Mouse (Mus musculus): ENCODE measurements around the gene Mbd5. TPM values are rescaled to one million over a fixed set of nuclear protein-coding genes. Genes with fewer than 3 reads are reported as not detected.

The Mbd5 gene
- total RNA-seq, 2 experiments from 2014 or later: 130 to 132 TPM

GRCm38 (mm10) chr2:49040481-49040880 is 91.2 kb downstream of the Mbd5 start:
- no peak for DNase-seq (ENCODE audit: extremely low spot score in 1 of 2, low spot score in 2 of 2)
- Histone ChIP-seq H3K27ac (no peak overlapping the region), H3K4me3 (no peak overlapping the region)
- intact Hi-C loops (cut with DNase I): no loop called here
- TF ChIP-seq CTCF (IDR thresholded peaks at IDR 0.05): no peak

GRCm38 (mm10) chr2:49050030-49050429 is 100.7 kb downstream of the Mbd5 start:
- H3K4me3 ChIP-seq: no peak overlapping the region
- intact Hi-C loops (cut with DNase I): no loop called here
- no peak for TF ChIP-seq CTCF (IDR thresholded peaks at IDR 0.05)
- DNase-seq (ENCODE audit: extremely low spot score in 1 of 2, low spot score in 2 of 2): no peak
- no peak overlapping the region for H3K27ac ChIP-seq

GRCm38 (mm10) chr2:49067886-49068285 is 118.6 kb downstream of the Mbd5 start:
- TF ChIP-seq CTCF (IDR thresholded peaks at IDR 0.05): no peak
- intact Hi-C loops (cut with DNase I): no loop called here

GRCm38 (mm10) chr2:49084966-49085365 is 135.7 kb downstream of the Mbd5 start:
- Histone ChIP-seq H3K4me3 (no peak overlapping the region), H3K27ac (no peak overlapping the region)
- intact Hi-C loops (cut with DNase I): no loop called here
- no peak for DNase-seq (ENCODE audit: extremely low spot score in 1 of 2, low spot score in 2 of 2)
- TF ChIP-seq CTCF (IDR thresholded peaks at IDR 0.05): no peak

More at GRCm38 (mm10) chr2:49067886-49068285, 118.6 kb downstream of the Mbd5 start:
- H3K4me3 ChIP-seq: no peak overlapping the region
- no peak overlapping the region for H3K27ac ChIP-seq
- DNase-seq (ENCODE audit: extremely low spot score in 1 of 2, low spot score in 2 of 2): no peak

GRCm38 (mm10) chr2:49090771-49091170 is 141.5 kb downstream of the Mbd5 start:
- intact Hi-C loops (cut with DNase I): no loop called here
- Histone ChIP-seq H3K4me3 (no peak overlapping the region), H3K27ac (no peak overlapping the region)
- DNase-seq (ENCODE audit: extremely low spot score in 1 of 2, low spot score in 2 of 2): no peak
- no peak for TF ChIP-seq CTCF (IDR thresholded peaks at IDR 0.05)

- Histone ChIP-seq H3K4me3 (no peak overlapping the region), H3K27ac (no peak overlapping the region)
- no peak for DNase-seq (ENCODE audit: extremely low spot score in 1 of 2, low spot score in 2 of 2)
- TF ChIP-seq CTCF (IDR thresholded peaks at IDR 0.05): no peak
- intact Hi-C loops (cut with DNase I): no loop called here
These were observed 147.5 kb downstream of the Mbd5 start for GRCm38 (mm10) chr2:49096765-49097164.

GRCm38 (mm10) chr2:49108906-49109305 is 159.6 kb downstream of the Mbd5 start:
- DNase-seq (ENCODE audit: extremely low spot score in 1 of 2, low spot score in 2 of 2): no peak
- intact Hi-C loops (cut with DNase I): no loop called here
- Histone ChIP-seq H3K4me3 (no peak overlapping the region), H3K27ac (no peak overlapping the region)
- TF ChIP-seq CTCF (IDR thresholded peaks at IDR 0.05): no peak

GRCm38 (mm10) chr2:49119875-49120274 is 170.6 kb downstream of the Mbd5 start:
- no peak overlapping the region for H3K4me3 ChIP-seq
- DNase-seq (ENCODE audit: extremely low spot score in 1 of 2, low spot score in 2 of 2): no peak
- intact Hi-C loops (cut with DNase I): no loop called here
- H3K27ac ChIP-seq: no peak overlapping the region
- no peak for TF ChIP-seq CTCF (IDR thresholded peaks at IDR 0.05)

DNA sequence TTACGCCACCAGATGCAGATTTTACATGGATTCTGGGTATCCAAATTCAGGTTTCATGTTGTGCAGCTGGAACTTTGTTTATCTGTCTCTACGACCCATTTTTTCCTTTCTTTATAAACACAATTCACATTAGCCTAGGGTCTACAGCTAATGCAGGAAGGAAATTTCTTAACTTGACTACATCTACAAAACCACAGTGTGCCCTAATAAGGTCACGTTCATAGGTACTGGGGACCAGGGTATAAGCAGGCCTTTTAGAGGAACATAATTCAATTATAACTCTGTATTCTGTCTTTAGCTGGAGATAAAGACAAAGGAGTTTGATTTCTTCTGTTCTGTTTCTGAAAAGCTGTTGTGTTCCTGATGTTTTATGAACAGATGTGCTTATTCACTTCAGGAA is 172.3 kb downstream of the Mbd5 start:
- TF ChIP-seq CTCF (IDR thresholded peaks at IDR 0.05): no peak
- intact Hi-C loops (cut with DNase I): no loop called here
- no peak overlapping the region for H3K27ac ChIP-seq
- H3K4me3 ChIP-seq: no peak overlapping the region
- DNase-seq (ENCODE audit: extremely low spot score in 1 of 2, low spot score in 2 of 2): no peak

DNA sequence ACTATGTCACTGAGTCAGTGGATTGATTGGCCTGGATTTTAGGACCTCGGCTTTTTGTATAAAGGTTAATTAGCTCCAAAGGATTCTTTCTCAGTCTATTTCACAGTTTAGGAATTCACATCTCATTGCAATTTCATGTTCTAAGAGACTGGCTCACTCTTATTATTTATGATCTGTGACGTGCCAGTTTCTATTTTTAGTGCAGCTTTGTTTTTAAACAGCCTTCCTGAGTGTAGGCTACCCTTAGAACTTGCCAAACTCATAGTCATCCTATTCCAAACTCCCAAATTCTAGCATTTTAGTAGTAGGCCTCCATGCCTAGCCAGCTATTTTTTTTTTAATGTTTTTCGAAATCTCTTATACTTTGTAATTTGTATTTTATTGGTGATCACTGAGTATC is 192.9 kb downstream of the Mbd5 start:
- intact Hi-C loops (cut with DNase I): no loop called here
- H3K27ac ChIP-seq: no peak overlapping the region
- H3K4me3 ChIP-seq: no peak overlapping the region
- TF ChIP-seq CTCF (IDR thresholded peaks at IDR 0.05): no peak
- no peak for DNase-seq (ENCODE audit: extremely low spot score in 1 of 2, low spot score in 2 of 2)

GRCm38 (mm10) chr2:49153649-49154048 is 204.3 kb downstream of the Mbd5 start:
- Histone ChIP-seq H3K4me3 (no peak overlapping the region), H3K27ac (no peak overlapping the region)
- intact Hi-C loops (cut with DNase I): no loop called here
- DNase-seq (ENCODE audit: extremely low spot score in 1 of 2, low spot score in 2 of 2): no peak
- TF ChIP-seq CTCF (IDR thresholded peaks at IDR 0.05): no peak

GRCm38 (mm10) chr2:49160232-49160947 is 211.1 kb downstream of the Mbd5 start:
- TF ChIP-seq CTCF (IDR thresholded peaks at IDR 0.05): no peak
- no peak overlapping the region for H3K4me3 ChIP-seq
- DNase-seq (ENCODE audit: extremely low spot score in 1 of 2, low spot score in 2 of 2): no peak
- no peak overlapping the region for H3K27ac ChIP-seq
- intact Hi-C loops (cut with DNase I): no loop called here

GRCm38 (mm10) chr2:49169766-49170165 is 220.5 kb downstream of the Mbd5 start:
- Histone ChIP-seq H3K27ac (no peak overlapping the region), H3K4me3 (no peak overlapping the region)
- TF ChIP-seq CTCF (IDR thresholded peaks at IDR 0.05): no peak
- DNase-seq (ENCODE audit: extremely low spot score in 1 of 2, low spot score in 2 of 2): no peak
- intact Hi-C loops (cut with DNase I): no loop called here

Data from left cerebral cortex, adult 2 months (tissue).